Mouse (Mus musculus) hindbrain, embryonic 11.5 days (tissue): Measurements from ENCODE around the gene 2010109A12Rik. TPM values are rescaled to one million over a fixed set of nuclear protein-coding genes. Genes with fewer than 3 reads are reported as not detected.

ENCODE experiments used
- ATAC-seq: fragments of 200-750 bp; cut with Nextera tagmentation; 2 replicates; pipeline ENCODE4 v1.8.0; 2017; ENCODE audit warnings: mild to moderate bottlenecking, moderate TSS enrichment, moderate library complexity; ENCODE audit not compliant: low FRiP score
- DNase-seq: peaks from one replicate; pipeline ENCODE4 v3.0.0-alpha.2; 2015; ENCODE audit warnings: low spot score
- H3K27ac ChIP-seq: fragments of 300-500 bp; sonication (generic); 2 replicates; pipeline ENCODE4 v1.5.1; 2014; ENCODE audit warnings: mild to moderate bottlenecking, low read depth, low read length
- H3K27me3 ChIP-seq: fragments of 300-500 bp; sonication (generic); 2 replicates; pipeline ENCODE4 v1.6.1; 2014; ENCODE audit warnings: mild to moderate bottlenecking, low read length, moderate library complexity, mixed read lengths; ENCODE audit not compliant: control insufficient read depth, insufficient read depth
- H3K36me3 ChIP-seq: fragments of 300-500 bp; sonication (generic); 2 replicates; pipeline ENCODE4 v1.6.1; 2014; ENCODE audit warnings: mild to moderate bottlenecking, low read length, moderate library complexity, mixed read lengths; ENCODE audit not compliant: control insufficient read depth, insufficient read depth
- H3K4me1 ChIP-seq: fragments of 300-500 bp; sonication (generic); replicated peaks from 2 replicates; pipeline ENCODE4 v1.6.1; 2014; ENCODE audit warnings: low read length, mixed read lengths; ENCODE audit not compliant: control insufficient read depth, insufficient read depth
- H3K4me2 ChIP-seq: fragments of 300-500 bp; sonication (generic); replicated peaks from 2 replicates; pipeline ENCODE4 v1.6.1; 2014; ENCODE audit warnings: mild to moderate bottlenecking, low read depth, low read length
- H3K4me3 ChIP-seq: fragments of 300-500 bp; sonication (generic); 2 replicates; pipeline ENCODE4 v1.5.1; 2014; ENCODE audit warnings: low read depth, low read length
- H3K9ac ChIP-seq: fragments of 300-500 bp; sonication (generic); 2 replicates; pipeline ENCODE4 v1.6.1; 2014; ENCODE audit warnings: low read depth, low read length
- H3K9me3 ChIP-seq: fragments of 300-500 bp; sonication (generic); 2 replicates; pipeline ENCODE4 v1.6.1; 2016; ENCODE audit warnings: low read length; ENCODE audit not compliant: control insufficient read depth
- WGBS: fragments of 180-500 bp; shearing (Covaris S2); extraction: QIAGEN DNeasy Blood & Tissue Kit; methylation state at CpG from one replicate; pipeline ENCODE4 v1.1.7; 2014; 5-methylcytosine and 5-hydroxymethylcytosine counted together
- polyA plus RNA-seq: library from polyadenylated mRNA; unstranded; fragments of >200 nt; fragmentation: Nextera tagmentation; extraction: Ambion mirVana; gene quantifications from 2 replicates; pipeline ENCODE4 v1.2.1, GENCODE M21; 2014

The 2010109A12Rik gene
- 1.8 and 2.4 TPM in 2 replicates for polyA plus RNA-seq

- no peaks in the 10 kb centered on the region for H3K27me3 ChIP-seq
- H3K4me2 ChIP-seq, result peak within 1 kb of the TSS; percentile 71
- peak within 1 kb of the TSS; percentile 89 for H3K27ac ChIP-seq
- DNase-seq (peak; percentile 96), ATAC-seq (peak; percentile 96)
- no peaks in the 10 kb centered on the region for H3K4me1 ChIP-seq
- peak within 1 kb of the TSS; percentile 94 for H3K4me3 ChIP-seq
- under 1% methylated on average over 68 of the region's 79 CpGs for WGBS
- H3K36me3 ChIP-seq, result 0 out of 2 replicates have a peak, but pooled peaks cover 2% of the 10 kb centered on the region
- H3K9me3 ChIP-seq, result no peaks in the 10 kb centered on the region
- peak within 1 kb of the TSS; percentile 92 for H3K9ac ChIP-seq
These were observed at the start of gene 2010109A12Rik, which contains the start of gene Ccni for GRCm38 (mm10) chr5:93206109-93207005. Gene 2010109A12Rik (plus strand): TSS chr5:93206518. Gene Ccni (minus strand): TSS chr5:93206495.

- H3K27me3 ChIP-seq, result no peaks in the 10 kb centered on the region
- H3K4me1 ChIP-seq, result no peaks in the 10 kb centered on the region
- no peak overlapping the region for H3K27ac ChIP-seq
- H3K9ac ChIP-seq, result no peak overlapping the region
- peaks cover 14% of the 10 kb centered on the region; the same call in 1 of the 2 replicates for H3K36me3 ChIP-seq
- no peak overlapping the region for H3K4me3 ChIP-seq
- ATAC-seq (peak; percentile 53; the same call in 1 of the 2 replicates), DNase-seq (peak; percentile 71)
- no peaks in the 10 kb centered on the region for H3K9me3 ChIP-seq
- 81% methylated on average over 3 of the region's 3 CpGs for WGBS
- H3K4me2 ChIP-seq, result no peak overlapping the region
These were observed 42.8 kb upstream of the 2010109A12Rik start for GRCm38 (mm10) chr5:93163541-93163940.

- WGBS, result 93% methylated on average over 11 of the region's 11 CpGs
- Histone ChIP-seq H3K27me3 (no peaks in the 10 kb centered on the region), H3K9ac (no peak overlapping the region), H3K4me2 (no peak overlapping the region), H3K4me1 (no peaks in the 10 kb centered on the region), H3K4me3 (no peak overlapping the region), H3K36me3 (peaks cover 12% of the 10 kb centered on the region; the same call in 1 of the 2 replicates), H3K27ac (no peak overlapping the region), H3K9me3 (no peaks in the 10 kb centered on the region)
- DNase-seq (no peak), ATAC-seq (no peak)
These were observed 38.3 kb upstream of the 2010109A12Rik start for GRCm38 (mm10) chr5:93167919-93168516.

GRCm38 (mm10) chr5:93168654-93169053 is 37.7 kb upstream of the 2010109A12Rik start:
- H3K4me1 ChIP-seq, result no peaks in the 10 kb centered on the region
- H3K27ac ChIP-seq, result no peak overlapping the region
- H3K27me3 ChIP-seq, result no peaks in the 10 kb centered on the region
- no peak overlapping the region for H3K4me2 ChIP-seq
- WGBS, result 82% methylated on average over 6 of the region's 6 CpGs
- H3K36me3 ChIP-seq, result peaks cover 12% of the 10 kb centered on the region; the same call in 1 of the 2 replicates
- no peak overlapping the region for H3K9ac ChIP-seq
- no peak overlapping the region for H3K4me3 ChIP-seq
- no peak for ATAC-seq
- DNase-seq, result no peak
- no peaks in the 10 kb centered on the region for H3K9me3 ChIP-seq

- Histone ChIP-seq H3K36me3 (peaks cover 6% of the 10 kb centered on the region; the same call in 1 of the 2 replicates), H3K4me1 (no peaks in the 10 kb centered on the region), H3K27ac (no peak overlapping the region), H3K4me2 (no peak overlapping the region), H3K4me3 (no peak overlapping the region), H3K9me3 (no peaks in the 10 kb centered on the region), H3K27me3 (no peaks in the 10 kb centered on the region), H3K9ac (no peak overlapping the region)
- DNase-seq (no peak), ATAC-seq (no peak)
- WGBS, result 94% methylated on average over 15 of the region's 15 CpGs
These were observed 34.9 kb upstream of the 2010109A12Rik start for GRCm38 (mm10) chr5:93171420-93171819.

GRCm38 (mm10) chr5:93172536-93172935 is 33.8 kb upstream of the 2010109A12Rik start:
- Histone ChIP-seq H3K9me3 (no peaks in the 10 kb centered on the region), H3K9ac (no peak overlapping the region), H3K4me3 (no peak overlapping the region), H3K4me2 (no peak overlapping the region), H3K4me1 (no peaks in the 10 kb centered on the region), H3K36me3 (peaks cover 2% of the 10 kb centered on the region; the same call in 1 of the 2 replicates), H3K27ac (no peak overlapping the region), H3K27me3 (no peaks in the 10 kb centered on the region)
- DNase-seq, result no peak
- ATAC-seq, result no peak
- 89% methylated on average over 6 of the region's 6 CpGs for WGBS

GRCm38 (mm10) chr5:93174675-93175074 is 31.6 kb upstream of the 2010109A12Rik start:
- no peak overlapping the region for H3K4me2 ChIP-seq
- no peaks in the 10 kb centered on the region for H3K9me3 ChIP-seq
- H3K9ac ChIP-seq, result no peak overlapping the region
- H3K27ac ChIP-seq, result no peak overlapping the region
- no peaks in the 10 kb centered on the region for H3K27me3 ChIP-seq
- no peak for ATAC-seq
- no peaks in the 10 kb centered on the region for H3K36me3 ChIP-seq
- WGBS, result 94% methylated on average over 6 of the region's 6 CpGs
- H3K4me3 ChIP-seq, result no peak overlapping the region
- H3K4me1 ChIP-seq, result no peaks in the 10 kb centered on the region
- DNase-seq, result no peak

- no peak overlapping the region for H3K4me3 ChIP-seq
- H3K9ac ChIP-seq, result no peak overlapping the region
- DNase-seq (no peak), ATAC-seq (no peak)
- WGBS, result 92% methylated on average over 6 of the region's 6 CpGs
- no peaks in the 10 kb centered on the region for H3K27me3 ChIP-seq
- no peaks in the 10 kb centered on the region for H3K9me3 ChIP-seq
- H3K27ac ChIP-seq, result no peak overlapping the region
- H3K4me1 ChIP-seq, result no peaks in the 10 kb centered on the region
- 0 out of 2 replicates have a peak, but pooled peaks cover 3% of the 10 kb centered on the region for H3K36me3 ChIP-seq
- H3K4me2 ChIP-seq, result no peak overlapping the region
These were observed 27.7 kb upstream of the 2010109A12Rik start for GRCm38 (mm10) chr5:93178616-93179015.
